Mouse (Mus musculus): ENCODE data around the gene Fnip2. TPM values are rescaled to one million over a fixed set of nuclear protein-coding genes. Genes with fewer than 3 reads are reported as not detected.

Gene Fnip2
- total and polyA plus RNA-seq, 3 experiments, result 0.21 to 0.71 (median 0.31) TPM

DNA sequence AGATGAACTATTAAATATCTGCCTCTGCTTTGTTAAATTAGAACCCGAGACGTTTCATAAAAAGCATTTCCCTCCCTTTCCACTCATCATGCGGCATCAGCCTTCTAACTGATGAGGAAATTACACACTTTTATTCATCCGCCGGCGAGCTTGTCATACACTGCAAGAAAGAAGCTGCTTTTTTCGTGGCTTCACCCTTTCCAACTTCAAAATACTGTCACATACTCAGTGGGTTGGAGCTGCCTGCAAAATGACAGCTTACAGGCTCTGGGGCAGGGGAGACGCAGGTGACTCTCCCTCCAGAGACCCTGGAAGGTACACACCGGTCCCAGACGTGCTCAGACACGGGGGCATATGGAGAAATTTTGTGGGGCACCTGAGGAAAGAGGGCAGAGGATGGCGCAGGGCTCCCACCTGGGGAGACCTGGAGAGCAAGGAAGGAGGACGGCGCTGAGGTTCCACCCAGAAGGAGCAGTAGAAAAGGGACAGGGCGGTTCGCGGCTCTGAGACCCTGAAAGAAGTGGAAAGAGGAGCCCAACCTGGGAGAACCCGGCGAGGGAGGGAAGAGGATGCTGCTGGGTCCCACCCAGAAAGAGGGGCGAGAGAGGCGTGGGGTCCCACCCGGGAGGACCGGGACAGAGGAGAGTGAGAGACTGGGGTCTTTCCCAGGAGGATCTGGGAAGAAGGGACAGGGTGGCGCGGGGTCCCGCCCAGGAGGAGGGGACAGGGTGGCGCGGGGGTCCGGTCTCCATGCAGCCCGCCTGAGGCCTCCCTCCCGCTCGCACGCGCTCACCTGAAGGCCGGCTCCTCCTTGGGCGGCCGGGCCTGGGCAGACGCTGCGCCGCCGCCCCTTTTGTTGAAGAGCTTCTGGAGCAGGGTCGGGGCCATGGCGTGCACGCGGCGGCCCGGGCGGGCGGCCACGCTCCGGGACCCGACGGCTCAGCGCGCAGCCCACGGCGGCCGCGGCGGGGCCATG, 592 bp downstream of the Fnip2 start:
- peaks cover 60% of the 10 kb centered on the region for H3K27me3 ChIP-seq (replicated peaks)
- no peaks in the 10 kb centered on the region for H3K79me2 ChIP-seq (replicated peaks; ENCODE audit: control insufficient read depth, extremely low read depth, insufficient read depth, poor library complexity, severe bottlenecking)
- in situ Hi-C loops (cut with MboI; ENCODE audit: low pct_ligation_motif_present, low pct_unique_long_range_greater_than_20kb, low sequenced_read_pairs) (no loop called here), dilution Hi-C loops (cut with MboI; ENCODE audit: extremely low pct_ligation_motif_present, extremely low pct_unique_long_range_greater_than_20kb, low sequenced_read_pairs) (no loop called here)
- H3K9ac ChIP-seq (ENCODE audit: insufficient read depth, low read depth), result no peak overlapping the region
- H3K4me1 ChIP-seq (ENCODE audit: control insufficient read depth in 1 of 2, insufficient read depth in 2 of 2), result peaks cover 0 to 11% of the 10 kb centered on the region in 2 experiments; a peak in 2 of 4 replicates
- H3K4me2 ChIP-seq (ENCODE audit: insufficient read depth, low read depth, poor library complexity, severe bottlenecking), result no peak overlapping the region
- H3K27ac ChIP-seq (ENCODE audit: insufficient read depth, low read depth), result no peak overlapping the region
- no peaks in the 10 kb centered on the region for H3K36me3 ChIP-seq (replicated peaks in 1 of 2; ENCODE audit: control insufficient read depth in 1 of 2, insufficient read depth in 1 of 2, low read length in 1 of 2)
- H3K4me3 ChIP-seq (replicated peaks in 1 of 3; ENCODE audit: low read depth in 2 of 3, low read length in 2 of 3, poor library complexity in 1 of 3), result peak overlapping the region in 1 of 3 experiments; percentile 44
- TF ChIP-seq TCF12 (IDR thresholded peaks at IDR 0.05; ENCODE audit: low read depth, low read length) (no peak), EP300 (IDR thresholded peaks at IDR 0.05; ENCODE audit: low read length) (no peak), NELFE (IDR thresholded peaks at IDR 0.05; ENCODE audit: low read depth, low read length) (no peak), BHLHE40 (IDR thresholded peaks at IDR 0.05; ENCODE audit: low read depth, low read length) (no peak), MXI1 (IDR thresholded peaks at IDR 0.05; ENCODE audit: low read depth, low read length) (no peak), USF1 (IDR thresholded peaks at IDR 0.05; ENCODE audit: low read depth, low read length) (no peak), CHD2 (IDR thresholded peaks at IDR 0.05; ENCODE audit: low read length) (no peak), USF2 (conservative IDR thresholded peaks at IDR 0.05; ENCODE audit: low read depth, low read length) (no peak), IRF4 (IDR thresholded peaks at IDR 0.05; ENCODE audit: low read depth, low read length) (no peak), ZMIZ1 (IDR thresholded peaks at IDR 0.05; ENCODE audit: low read depth, low read length) (no peak), ZKSCAN1 (IDR thresholded peaks at IDR 0.05; ENCODE audit: borderline replicate concordance, low read depth, low read length) (no peak), ETS1 (conservative IDR thresholded peaks at IDR 0.05; ENCODE audit: low read depth, low read length) (no peak), NRF1 (IDR thresholded peaks at IDR 0.05; ENCODE audit: low read depth, low read length) (no peak), JUND (conservative IDR thresholded peaks at IDR 0.05; ENCODE audit: low read depth, low read length) (no peak), SMC3 (IDR thresholded peaks at IDR 0.05; ENCODE audit: low read depth, low read length) (no peak), TBP (conservative IDR thresholded peaks at IDR 0.05; ENCODE audit: low read depth, low read length) (no peak)
- no peak for DNase-seq (ENCODE audit: extremely low read depth)
- peaks cover 12% of the 10 kb centered on the region for H3K9me3 ChIP-seq (replicated peaks; ENCODE audit: low read length)

DNA sequence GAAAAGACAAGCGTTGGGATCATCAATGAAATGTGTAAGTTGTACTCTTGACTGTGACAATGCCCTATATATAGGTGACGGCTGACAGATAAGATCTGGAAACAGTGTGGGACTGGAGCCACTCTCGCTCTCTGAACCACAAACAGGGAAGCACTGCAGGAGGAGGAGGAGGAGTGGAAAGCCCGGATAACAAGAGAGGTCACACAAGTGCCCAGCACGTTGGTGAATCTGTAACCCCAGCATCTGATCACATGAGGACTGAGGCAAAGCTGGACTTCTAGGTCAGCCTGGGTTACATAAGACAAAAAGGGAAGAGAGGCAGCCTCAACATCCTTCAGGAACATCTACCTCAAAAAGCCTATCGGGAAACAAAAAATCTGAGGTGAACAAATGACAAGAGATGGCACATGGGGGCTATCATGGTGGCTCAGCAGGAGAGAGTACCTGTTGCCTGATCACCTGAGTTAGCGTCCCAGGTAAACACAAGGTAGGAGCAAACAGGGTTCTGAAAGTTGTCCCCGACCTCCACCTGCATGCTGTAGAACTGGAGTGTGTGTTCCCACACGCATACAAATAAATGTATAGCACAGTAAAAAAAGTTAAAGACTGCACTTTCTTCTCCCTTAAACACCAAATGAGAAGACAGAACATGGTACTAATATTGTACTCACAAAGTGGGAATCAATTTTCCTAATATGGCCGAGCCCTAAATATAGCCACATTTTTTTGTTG, 2.6 kb downstream of the Fnip2 start:
- peaks cover 12% of the 10 kb centered on the region for H3K9me3 ChIP-seq (replicated peaks; ENCODE audit: low read length)
- no peak overlapping the region for H3K4me2 ChIP-seq (ENCODE audit: insufficient read depth, low read depth, poor library complexity, severe bottlenecking)
- H3K4me3 ChIP-seq (replicated peaks in 1 of 3; ENCODE audit: low read depth in 2 of 3, low read length in 2 of 3, poor library complexity in 1 of 3), result no peak overlapping the region
- dilution Hi-C loops (cut with MboI; ENCODE audit: extremely low pct_ligation_motif_present, extremely low pct_unique_long_range_greater_than_20kb, low sequenced_read_pairs), result no loop called here
- no peak overlapping the region for H3K9ac ChIP-seq (ENCODE audit: insufficient read depth, low read depth)
- peaks cover 0 to 11% of the 10 kb centered on the region in 2 experiments; a peak in 2 of 4 replicates for H3K4me1 ChIP-seq (ENCODE audit: control insufficient read depth in 1 of 2, insufficient read depth in 2 of 2)
- DNase-seq (ENCODE audit: extremely low read depth), result no peak
- in situ Hi-C loops (cut with MboI; ENCODE audit: low pct_ligation_motif_present, low pct_unique_long_range_greater_than_20kb, low sequenced_read_pairs), result no loop called here
- H3K27me3 ChIP-seq (replicated peaks), result peaks cover 58% of the 10 kb centered on the region
- no peak for TF ChIP-seq BHLHE40 (IDR thresholded peaks at IDR 0.05; ENCODE audit: low read depth, low read length)
- no peak for TF ChIP-seq TCF12 (IDR thresholded peaks at IDR 0.05; ENCODE audit: low read depth, low read length)
- TF ChIP-seq TBP (conservative IDR thresholded peaks at IDR 0.05; ENCODE audit: low read depth, low read length), result no peak
- no peak for TF ChIP-seq UBTF (IDR thresholded peaks at IDR 0.05; ENCODE audit: low read depth, low read length)
- TF ChIP-seq ZNF384 (IDR thresholded peaks at IDR 0.05; ENCODE audit: low read depth, low read length), result no peak
- TF ChIP-seq MEF2A (IDR thresholded peaks at IDR 0.05; ENCODE audit: borderline replicate concordance, low read depth, low read length), result no peak
- TF ChIP-seq NRF1 (IDR thresholded peaks at IDR 0.05; ENCODE audit: low read depth, low read length), result no peak
- no peak for TF ChIP-seq SIN3A (IDR thresholded peaks at IDR 0.05; ENCODE audit: low read length)
- TF ChIP-seq CHD2 (IDR thresholded peaks at IDR 0.05; ENCODE audit: low read length), result no peak
- no peak for TF ChIP-seq PAX5 (IDR thresholded peaks at IDR 0.05; ENCODE audit: low read length)
- no peak for TF ChIP-seq POLR2A (IDR thresholded peaks at IDR 0.05; ENCODE audit: low read depth, low read length)
- no peak for TF ChIP-seq USF1 (IDR thresholded peaks at IDR 0.05; ENCODE audit: low read depth, low read length)
- no peak for TF ChIP-seq MXI1 (IDR thresholded peaks at IDR 0.05; ENCODE audit: low read depth, low read length)
- no peak for TF ChIP-seq MAZ (IDR thresholded peaks at IDR 0.05; ENCODE audit: low read depth, low read length)
- TF ChIP-seq POLR2AphosphoS2 (IDR thresholded peaks at IDR 0.05; ENCODE audit: low read depth, low read length), result no peak
- TF ChIP-seq ZMIZ1 (IDR thresholded peaks at IDR 0.05; ENCODE audit: low read depth, low read length), result no peak
- no peak for TF ChIP-seq GABPA (IDR thresholded peaks at IDR 0.05; ENCODE audit: insufficient replicate concordance, low read depth, low read length)
- no peak for TF ChIP-seq EP300 (IDR thresholded peaks at IDR 0.05; ENCODE audit: low read length)
- TF ChIP-seq ZC3H11A (IDR thresholded peaks at IDR 0.05; ENCODE audit: low read depth, low read length), result no peak
- no peaks in the 10 kb centered on the region for H3K79me2 ChIP-seq (replicated peaks; ENCODE audit: control insufficient read depth, extremely low read depth, insufficient read depth, poor library complexity, severe bottlenecking)
- H3K36me3 ChIP-seq (replicated peaks in 1 of 2; ENCODE audit: control insufficient read depth in 1 of 2, insufficient read depth in 1 of 2, low read length in 1 of 2), result no peaks in the 10 kb centered on the region
- no peak overlapping the region for H3K27ac ChIP-seq (ENCODE audit: insufficient read depth, low read depth)

Data from CH12.LX (cell line).